Mouse (Mus musculus) mouse trophoblast stem cell (cell line): Measurements from ENCODE around the gene Psmb2.

ENCODE experiments used
- in situ Hi-C, 2 experiments: fragments of 300-500 bp; cut with MseI, MboI; formaldehyde crosslinking; loops; 2 replicates in 1 of 2; 3 replicates in 1 of 2; pipeline ENCODE4 v1.15.1; 2025

Gene Psmb2

DNA sequence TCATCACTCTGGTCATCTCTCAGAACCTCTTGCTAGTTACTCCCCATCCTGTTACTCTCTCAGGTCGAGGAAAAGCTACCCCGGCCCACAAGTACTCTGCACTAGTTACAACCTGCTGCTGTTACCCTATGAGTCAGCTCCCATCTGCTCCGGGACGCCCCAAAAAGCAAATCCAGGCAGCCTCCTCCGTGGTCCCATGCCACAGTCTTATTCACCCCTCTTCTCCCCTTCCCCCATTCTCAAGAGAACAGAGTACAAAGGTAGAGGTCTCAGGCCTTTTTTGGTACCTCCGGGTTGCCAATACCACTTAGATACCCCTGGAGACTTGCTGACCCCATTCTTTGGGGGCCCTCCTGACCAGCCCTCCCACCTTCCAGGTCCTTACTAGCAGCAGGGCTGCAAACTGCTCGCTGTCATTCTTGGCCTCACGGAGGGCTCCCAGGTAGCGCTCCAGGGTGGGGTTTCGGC, 74.2 kb downstream of the Psmb2 start:
- in situ Hi-C loops: no loop called here

DNA sequence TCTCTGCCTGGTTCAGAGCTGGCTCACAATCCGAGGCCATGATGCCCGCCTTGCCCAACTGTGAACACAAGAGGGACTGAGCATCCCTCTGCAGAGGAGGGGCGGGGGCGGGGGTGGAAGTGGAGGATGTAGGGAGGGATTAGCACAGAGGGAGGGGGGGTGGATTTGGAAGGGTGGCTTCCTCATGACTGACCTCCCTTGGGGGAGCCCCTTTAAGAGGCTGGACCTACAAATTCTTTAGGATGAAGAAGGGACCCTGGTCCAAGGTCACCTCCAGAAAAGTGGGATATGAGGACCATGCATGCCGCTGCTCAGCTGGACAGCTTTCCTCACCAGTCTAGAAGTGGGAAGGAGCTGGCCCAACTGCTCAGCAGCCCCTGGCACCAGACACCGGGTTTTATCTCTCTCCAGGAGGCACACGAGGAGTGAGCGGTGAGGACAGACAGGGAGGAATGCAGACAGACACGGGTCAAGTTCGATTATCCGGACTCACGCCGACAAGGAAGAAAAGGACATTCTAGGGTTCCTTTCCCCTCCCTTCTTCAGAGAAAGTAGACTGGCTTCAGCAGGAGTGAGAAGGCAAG, 74.7 kb downstream of the Psmb2 start:
- in situ Hi-C loops: no loop called here

DNA sequence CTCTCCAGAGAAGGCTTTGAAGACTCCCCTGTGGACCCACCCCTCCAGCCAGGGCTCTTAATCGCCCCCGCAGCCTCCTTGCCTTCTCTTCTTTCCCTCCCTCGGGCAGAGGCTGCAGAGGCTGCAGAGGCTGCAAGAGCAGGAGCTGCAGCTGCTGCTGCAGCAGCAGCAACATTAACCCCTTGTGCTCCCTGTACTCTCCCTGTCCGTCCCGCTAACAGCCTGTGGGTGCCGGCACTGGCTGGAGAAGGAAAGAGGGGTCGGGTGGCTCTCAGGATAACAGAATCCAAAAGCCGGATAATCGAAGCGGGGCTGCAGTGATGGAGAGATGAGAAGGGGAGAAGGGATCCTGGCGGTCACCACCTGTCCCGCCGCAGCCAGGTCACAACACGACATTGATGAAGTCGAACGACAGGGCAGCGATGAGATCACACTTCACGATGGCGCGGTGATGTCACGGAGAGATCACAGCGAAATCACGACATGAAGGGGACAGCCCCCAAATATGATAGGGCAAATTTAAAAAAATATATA, 75.2 kb downstream of the Psmb2 start:
- in situ Hi-C loops: no loop called here

DNA sequence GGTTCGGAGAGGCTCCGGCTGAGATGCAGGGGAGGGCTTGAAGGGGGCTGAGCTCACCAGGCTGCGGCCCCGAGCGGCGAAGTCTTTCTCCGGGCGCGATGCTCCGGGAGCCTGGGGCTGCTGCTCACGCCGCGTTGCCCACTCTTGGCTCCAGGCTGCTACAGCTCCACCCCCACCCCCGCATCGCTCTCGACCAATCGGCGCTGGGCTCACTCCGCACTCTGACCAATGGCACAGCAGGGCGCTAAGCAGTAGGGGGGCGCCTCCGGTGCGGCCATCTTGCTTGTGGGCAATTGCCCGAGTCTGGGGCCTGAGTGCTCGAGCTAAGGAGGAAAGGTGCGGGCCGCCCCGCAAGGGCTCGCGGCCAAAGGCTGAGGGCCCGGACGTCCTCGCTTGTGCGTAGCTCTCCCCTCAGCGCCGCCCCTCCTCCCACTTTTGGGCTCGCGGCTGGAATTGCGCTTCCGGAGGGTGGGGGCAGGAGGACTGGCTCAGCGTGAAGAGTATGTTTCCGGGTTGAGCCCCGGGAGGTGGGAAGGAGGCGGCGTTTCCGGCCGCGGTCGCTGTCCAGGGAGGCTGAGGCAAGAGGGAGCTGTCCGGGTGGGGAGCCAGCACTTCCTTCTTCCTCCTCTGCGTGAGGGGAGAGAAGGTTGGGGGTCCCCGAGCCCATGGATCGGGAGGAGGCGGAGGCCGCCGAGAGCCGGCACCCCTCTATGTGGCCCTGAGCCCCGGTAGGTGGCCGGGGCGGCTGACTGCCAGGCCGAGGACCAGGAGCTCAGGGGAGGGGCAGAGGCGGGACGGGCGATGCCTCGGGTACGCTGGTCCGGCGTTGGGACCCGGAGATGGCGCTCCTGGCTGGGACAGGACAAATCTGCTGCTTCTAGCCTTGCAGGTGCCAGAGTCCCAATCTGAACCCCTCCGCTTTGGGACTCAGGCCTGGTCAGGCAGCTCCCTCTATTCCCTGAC, 76.1 kb downstream of the Psmb2 start, which contains the start of the genes Ncdn and AU040320:
TSS of gene Ncdn (minus strand) at position 171 of the 963 bp plus-strand sequence.
TSS of gene AU040320 (plus strand) at position 277 of the 963 bp plus-strand sequence.
- in situ Hi-C loops: no loop called here

DNA sequence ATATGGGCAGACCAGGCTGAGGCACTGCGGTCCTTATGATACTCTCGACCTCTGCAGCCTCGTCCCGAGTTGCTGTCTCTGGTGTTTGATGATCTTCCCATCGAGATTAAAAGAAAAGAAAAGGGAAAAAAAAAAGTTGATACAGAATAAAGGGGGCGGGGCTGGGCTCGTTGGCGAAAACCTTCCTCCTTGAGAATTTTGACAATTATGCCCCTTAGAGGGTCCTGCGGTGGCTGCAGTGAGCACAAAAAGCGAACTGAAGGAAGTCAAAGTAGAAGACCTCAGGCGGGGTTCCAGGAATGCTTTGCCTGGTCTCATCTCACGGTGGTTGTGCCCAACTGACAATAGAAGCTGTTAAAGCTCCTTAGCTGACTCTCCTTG, 76.8 kb downstream of the Psmb2 start:
- in situ Hi-C loops: no loop called here

DNA sequence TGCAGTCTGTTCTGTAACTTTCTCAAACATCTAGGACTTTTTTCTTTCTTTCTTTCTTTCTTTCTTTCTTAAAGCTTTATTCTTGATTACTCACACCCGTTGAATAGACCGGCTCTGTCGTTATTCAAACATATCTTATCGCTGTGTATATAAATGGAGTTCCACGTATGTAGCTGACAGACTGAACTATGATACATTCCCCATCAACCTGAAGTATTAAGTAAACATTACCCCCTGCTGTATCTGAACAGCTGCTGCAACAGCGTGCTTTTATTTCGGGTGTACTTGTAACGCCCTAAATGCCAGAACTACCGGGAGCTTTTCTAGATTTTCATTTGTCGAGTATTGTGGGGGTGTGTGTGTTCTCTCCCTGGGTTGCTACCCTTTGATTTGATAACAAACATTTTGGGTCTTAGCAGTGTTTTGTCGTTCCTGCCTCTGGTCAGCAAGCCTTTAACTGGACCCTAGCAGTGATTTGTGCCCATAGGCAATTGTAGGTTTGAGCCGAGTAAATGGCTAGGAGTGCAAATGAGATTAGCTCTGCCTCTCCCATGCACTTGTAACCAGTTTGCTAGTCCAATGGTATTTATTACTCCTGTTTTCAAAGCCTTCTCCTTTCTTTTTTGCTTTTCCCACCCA, 77.4 kb downstream of the Psmb2 start:
- in situ Hi-C loops: no loop called here

DNA sequence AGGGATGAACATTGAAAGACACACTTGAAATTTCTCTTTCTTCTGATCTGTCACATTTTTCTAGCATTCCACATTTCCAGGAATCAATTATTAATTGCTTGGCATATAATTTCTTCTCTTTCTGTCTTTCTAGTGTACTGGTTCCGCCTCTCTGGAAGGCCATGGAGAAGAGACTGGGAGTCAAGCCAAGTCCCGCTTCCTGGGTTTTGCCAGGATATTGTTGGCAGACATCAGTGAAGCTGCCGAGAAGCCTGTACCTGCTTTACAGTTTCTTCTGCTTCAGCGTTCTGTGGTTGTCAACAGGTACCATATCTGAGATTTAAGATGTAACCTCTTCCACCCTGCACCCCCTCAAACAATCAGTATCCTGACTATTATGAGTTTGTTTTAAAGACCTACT, 79.3 kb downstream of the Psmb2 start:
- in situ Hi-C loops: no loop called here

DNA sequence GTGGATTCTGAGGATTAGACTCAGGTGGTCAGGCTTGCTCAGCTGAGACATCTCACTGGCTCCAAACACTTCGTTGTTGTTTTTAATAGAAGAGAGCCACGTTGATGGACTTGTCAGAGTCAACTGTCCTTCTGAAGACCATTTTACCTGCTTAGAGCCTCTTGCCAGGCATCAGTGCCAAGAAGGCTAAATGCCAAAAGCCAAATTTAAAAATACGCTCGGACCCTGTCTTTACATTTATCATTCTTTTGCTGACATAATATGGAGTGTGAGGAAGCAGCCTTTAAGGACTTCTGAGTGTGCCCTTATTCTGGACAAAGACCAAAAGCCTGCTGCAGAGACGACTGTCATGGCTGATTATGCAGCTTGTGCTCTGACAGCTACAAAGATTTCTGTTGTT, 80.9 kb downstream of the Psmb2 start:
- in situ Hi-C loops: no loop called here
